Mouse (Mus musculus): ENCODE data around the gene Gm10487.
"Not testable (repeated sequence)": the region's sequence is repeated elsewhere in the genome, so short reads cannot be mapped to it uniquely, and the experiment has no call there.

Gene Gm10487

DNA sequence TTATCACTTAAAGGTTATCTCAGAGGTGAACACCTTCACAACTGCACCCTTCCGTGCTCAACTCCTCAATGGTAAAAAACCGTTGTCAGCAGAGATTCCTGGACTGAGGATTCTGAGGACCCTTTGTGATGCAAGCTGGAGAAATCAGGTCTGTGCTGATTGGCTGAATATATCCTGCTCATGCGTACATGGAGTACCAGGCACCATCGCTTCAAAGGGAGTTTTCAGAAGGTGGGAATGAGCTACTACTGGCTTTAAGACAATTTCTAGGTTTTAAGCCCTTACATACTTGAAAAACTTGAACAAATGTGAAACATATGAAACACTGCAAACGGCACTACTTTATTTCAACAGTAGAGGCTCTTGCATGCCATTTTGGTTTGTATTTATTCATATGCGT is at the start of gene Gm10487:
Gm10487 (minus strand) TSS at position 101 of the 400 bp plus-strand sequence.
- not testable (repeated sequence) for DNase-seq

Data from kidney, adult 9 months (tissue).